Mouse (Mus musculus): ENCODE results near the gene Ighmbp2. TPM values are rescaled to one million over a fixed set of nuclear protein-coding genes. Genes with fewer than 3 reads are reported as not detected.
A peak's percentile ranks its signal among the peaks of the same experiment; 100 is the strongest.

Ighmbp2 gene
- total and polyA plus RNA-seq, 2 experiments from 2014 or later: 10.8 to 11.8 TPM

DNA sequence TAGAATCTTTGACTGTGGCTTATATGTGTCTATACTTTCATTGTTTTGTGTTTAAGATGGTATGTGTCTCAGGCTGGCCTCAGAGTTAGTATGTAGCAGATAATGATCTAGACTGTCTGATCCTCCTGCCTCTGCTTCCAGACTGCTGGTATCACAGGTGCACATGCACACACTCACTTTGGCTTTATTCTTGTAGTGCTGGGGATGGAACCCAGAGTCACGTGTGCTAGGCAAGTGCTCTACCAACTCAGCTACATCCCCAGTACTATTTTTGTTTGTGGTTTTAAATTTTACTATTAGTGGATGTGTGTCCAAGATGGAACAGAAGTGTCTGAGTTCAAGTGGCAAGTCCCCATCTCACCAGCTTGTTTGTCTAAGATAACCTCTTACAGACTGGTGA, 10.2 kb upstream of the Ighmbp2 start:
- DNase-seq (ENCODE audit: low spot score) (no peak), ATAC-seq (ENCODE audit: low FRiP score) (no peak)
- Histone ChIP-seq H3K9ac (replicated peaks; ENCODE audit: low read length, poor library complexity, severe bottlenecking) (no peak overlapping the region), H3K4me2 (ENCODE audit: low read depth, low read length, poor library complexity, severe bottlenecking) (no peak overlapping the region), H3K27ac (ENCODE audit: low read depth, low read length) (no peak overlapping the region), H3K9me3 (ENCODE audit: low read length) (no peaks in the 10 kb centered on the region), H3K4me3 (ENCODE audit: low read depth, low read length) (no peak overlapping the region), H3K27me3 (ENCODE audit: insufficient read depth, low read length) (no peaks in the 10 kb centered on the region), H3K4me1 (ENCODE audit: insufficient read depth, low read length) (no peaks in the 10 kb centered on the region), H3K36me3 (ENCODE audit: insufficient read depth, low read length) (peaks cover 36% of the 10 kb centered on the region)
- WGBS: 94% methylated on average over 1 of the region's 1 CpGs
- TF ChIP-seq CTCF (IDR thresholded peaks at IDR 0.05): no peak

GRCm38 (mm10) chr19:3292028-3292427, 9.2 kb upstream of the Ighmbp2 start:
- ATAC-seq (ENCODE audit: low FRiP score) (peak; percentile 67; the same call in 1 of the 2 replicates), DNase-seq (ENCODE audit: low spot score) (peak; percentile 63)
- WGBS: 90% methylated on average over 2 of the region's 2 CpGs
- H3K36me3 ChIP-seq (ENCODE audit: insufficient read depth, low read length): peaks cover 43% of the 10 kb centered on the region
- no peak overlapping the region for H3K4me2 ChIP-seq (ENCODE audit: low read depth, low read length, poor library complexity, severe bottlenecking)
- TF ChIP-seq CTCF (IDR thresholded peaks at IDR 0.05): peak; percentile 84
- no peaks in the 10 kb centered on the region for H3K27me3 ChIP-seq (ENCODE audit: insufficient read depth, low read length)
- H3K4me1 ChIP-seq (ENCODE audit: insufficient read depth, low read length): no peaks in the 10 kb centered on the region
- H3K4me3 ChIP-seq (ENCODE audit: low read depth, low read length): no peak overlapping the region
- H3K9me3 ChIP-seq (ENCODE audit: low read length): no peaks in the 10 kb centered on the region
- H3K27ac ChIP-seq (ENCODE audit: low read depth, low read length): no peak overlapping the region
- H3K9ac ChIP-seq (replicated peaks; ENCODE audit: low read length, poor library complexity, severe bottlenecking): no peak overlapping the region

DNA sequence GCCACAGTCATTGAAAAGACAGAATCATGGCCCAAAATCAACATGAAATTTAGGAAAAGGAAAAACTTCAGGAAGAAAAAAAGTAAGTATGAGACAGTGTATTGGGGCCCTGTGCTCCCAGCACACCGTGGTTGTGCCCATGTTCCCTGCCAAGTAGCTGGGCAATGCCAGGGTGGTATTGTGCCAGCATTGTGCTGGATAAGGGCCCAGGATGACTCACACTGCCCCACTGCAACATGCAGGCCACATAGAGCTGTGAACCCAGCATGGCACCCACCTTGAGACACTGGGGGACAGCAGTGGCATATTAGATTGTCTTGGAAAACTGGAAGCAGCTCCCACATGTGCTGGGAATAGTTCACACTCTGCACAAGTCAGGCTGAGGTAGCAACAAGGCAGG, 6.2 kb upstream of the Ighmbp2 start:
- H3K27ac ChIP-seq (ENCODE audit: low read depth, low read length): no peak overlapping the region
- no peak overlapping the region for H3K4me2 ChIP-seq (ENCODE audit: low read depth, low read length, poor library complexity, severe bottlenecking)
- H3K36me3 ChIP-seq (ENCODE audit: insufficient read depth, low read length): peaks cover 60% of the 10 kb centered on the region
- no peak for TF ChIP-seq CTCF (IDR thresholded peaks at IDR 0.05)
- H3K4me1 ChIP-seq (ENCODE audit: insufficient read depth, low read length): no peaks in the 10 kb centered on the region
- H3K9ac ChIP-seq (replicated peaks; ENCODE audit: low read length, poor library complexity, severe bottlenecking): no peak overlapping the region
- H3K27me3 ChIP-seq (ENCODE audit: insufficient read depth, low read length): no peaks in the 10 kb centered on the region
- WGBS: 76% methylated on average over 1 of the region's 1 CpGs
- ATAC-seq (ENCODE audit: low FRiP score) (no peak), DNase-seq (ENCODE audit: low spot score) (no peak)
- no peaks in the 10 kb centered on the region for H3K9me3 ChIP-seq (ENCODE audit: low read length)
- H3K4me3 ChIP-seq (ENCODE audit: low read depth, low read length): no peak overlapping the region

GRCm38 (mm10) chr19:3281886-3282285, 931 bp downstream of the Ighmbp2 start:
- 76% methylated on average over 4 of the region's 4 CpGs for WGBS
- peak overlapping the region; percentile 74 for H3K9ac ChIP-seq (replicated peaks; ENCODE audit: low read length, poor library complexity, severe bottlenecking)
- no peaks in the 10 kb centered on the region for H3K27me3 ChIP-seq (ENCODE audit: insufficient read depth, low read length)
- ATAC-seq (ENCODE audit: low FRiP score): no peak
- H3K9me3 ChIP-seq (ENCODE audit: low read length): no peaks in the 10 kb centered on the region
- peak overlapping the region; percentile 75 for H3K4me2 ChIP-seq (ENCODE audit: low read depth, low read length, poor library complexity, severe bottlenecking)
- peak overlapping the region; percentile 68 for H3K4me3 ChIP-seq (ENCODE audit: low read depth, low read length)
- H3K36me3 ChIP-seq (ENCODE audit: insufficient read depth, low read length): peaks cover 29% of the 10 kb centered on the region
- TF ChIP-seq CTCF (IDR thresholded peaks at IDR 0.05): no peak
- DNase-seq (ENCODE audit: low spot score): no peak
- no peak overlapping the region for H3K27ac ChIP-seq (ENCODE audit: low read depth, low read length)
- H3K4me1 ChIP-seq (ENCODE audit: insufficient read depth, low read length): peaks cover 8% of the 10 kb centered on the region; the same call in 1 of the 2 replicates

- DNase-seq (ENCODE audit: low spot score) (no peak), ATAC-seq (ENCODE audit: low FRiP score) (no peak)
- Histone ChIP-seq H3K9me3 (ENCODE audit: low read length) (no peaks in the 10 kb centered on the region), H3K9ac (replicated peaks; ENCODE audit: low read length, poor library complexity, severe bottlenecking) (no peak overlapping the region), H3K4me1 (ENCODE audit: insufficient read depth, low read length) (no peaks in the 10 kb centered on the region), H3K4me3 (ENCODE audit: low read depth, low read length) (no peak overlapping the region), H3K4me2 (ENCODE audit: low read depth, low read length, poor library complexity, severe bottlenecking) (no peak overlapping the region), H3K27me3 (ENCODE audit: insufficient read depth, low read length) (no peaks in the 10 kb centered on the region), H3K36me3 (ENCODE audit: insufficient read depth, low read length) (peaks cover 65% of the 10 kb centered on the region), H3K27ac (ENCODE audit: low read depth, low read length) (no peak overlapping the region)
- WGBS: 91% methylated on average over 3 of the region's 3 CpGs
- no peak for TF ChIP-seq CTCF (IDR thresholded peaks at IDR 0.05)
These were observed 7.0 kb downstream of the Ighmbp2 start for GRCm38 (mm10) chr19:3275744-3276365.

DNA sequence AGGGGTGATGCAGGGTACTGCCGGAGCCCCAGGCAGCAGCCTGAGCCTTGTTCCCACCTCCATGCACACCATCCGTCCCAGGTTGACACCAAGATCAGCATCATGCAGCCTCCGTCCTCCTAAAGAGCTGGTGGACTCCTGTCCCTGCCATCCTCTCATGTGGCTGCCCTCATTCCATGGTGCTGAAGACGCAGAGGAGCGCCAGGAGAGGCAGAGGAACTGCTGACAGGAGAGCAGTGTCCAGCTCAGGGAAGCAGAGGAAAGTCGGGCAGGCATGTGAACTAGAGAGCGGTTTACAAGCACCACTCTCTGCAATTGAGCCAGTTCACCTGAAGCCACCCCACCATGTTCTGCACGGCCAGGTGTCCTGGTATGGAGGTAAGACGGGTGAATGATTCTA, 9.5 kb downstream of the Ighmbp2 start:
- TF ChIP-seq CTCF (IDR thresholded peaks at IDR 0.05): no peak
- ATAC-seq (ENCODE audit: low FRiP score) (no peak), DNase-seq (ENCODE audit: low spot score) (no peak)
- Histone ChIP-seq H3K27me3 (ENCODE audit: insufficient read depth, low read length) (no peaks in the 10 kb centered on the region), H3K4me3 (ENCODE audit: low read depth, low read length) (no peak overlapping the region), H3K9me3 (ENCODE audit: low read length) (no peaks in the 10 kb centered on the region), H3K4me1 (ENCODE audit: insufficient read depth, low read length) (no peaks in the 10 kb centered on the region), H3K27ac (ENCODE audit: low read depth, low read length) (no peak overlapping the region), H3K9ac (replicated peaks; ENCODE audit: low read length, poor library complexity, severe bottlenecking) (no peak overlapping the region), H3K4me2 (ENCODE audit: low read depth, low read length, poor library complexity, severe bottlenecking) (no peak overlapping the region), H3K36me3 (ENCODE audit: insufficient read depth, low read length) (peaks cover 77% of the 10 kb centered on the region)
- 95% methylated on average over 9 of the region's 9 CpGs for WGBS
